Mouse (Mus musculus) cerebellum, adult 11-12 months (tissue): ENCODE measurements around the gene Lrig2.

Experiments used
- DNase-seq: peaks from one replicate; pipeline ENCODE4 v3.0.0; 2022

The Lrig2 gene

GRCm38 (mm10) chr3:104511538-104512423 is at the start of gene Lrig2:
TSS of gene Lrig2 (minus strand) at chr3:104511918.
- DNase-seq, result peak; percentile 99

- DNase-seq, result no peak
These were observed 44.9 kb upstream of the Lrig2 start for GRCm38 (mm10) chr3:104556624-104557023.

- no peak for DNase-seq
These were observed 38.9 kb upstream of the Lrig2 start for GRCm38 (mm10) chr3:104550594-104550993.

GRCm38 (mm10) chr3:104548367-104549087 is 36.8 kb upstream of the Lrig2 start:
- DNase-seq, result no peak

- DNase-seq, result no peak
These were observed 32.1 kb upstream of the Lrig2 start for GRCm38 (mm10) chr3:104543825-104544224.

GRCm38 (mm10) chr3:104542065-104542429 is 30.3 kb upstream of the Lrig2 start:
- DNase-seq, result no peak

GRCm38 (mm10) chr3:104541139-104542064 is 29.7 kb upstream of the Lrig2 start:
- DNase-seq, result peak; percentile 78

- DNase-seq, result no peak
These were observed 28.9 kb upstream of the Lrig2 start for GRCm38 (mm10) chr3:104540480-104541138.

- DNase-seq, result no peak
These were observed 21.5 kb upstream of the Lrig2 start for GRCm38 (mm10) chr3:104533223-104533622.

GRCm38 (mm10) chr3:104526115-104526882 is 14.6 kb upstream of the Lrig2 start:
- DNase-seq, result no peak

- no peak for DNase-seq
These were observed 13.8 kb upstream of the Lrig2 start for GRCm38 (mm10) chr3:104525516-104525915.

- DNase-seq, result no peak
These were observed 13.3 kb upstream of the Lrig2 start for GRCm38 (mm10) chr3:104525029-104525428.

GRCm38 (mm10) chr3:104523333-104523871 is 11.7 kb upstream of the Lrig2 start:
- DNase-seq, result no peak

GRCm38 (mm10) chr3:104521341-104521924 is 9.7 kb upstream of the Lrig2 start:
- no peak for DNase-seq

- no peak for DNase-seq
These were observed 8.8 kb upstream of the Lrig2 start for GRCm38 (mm10) chr3:104520471-104520870.

GRCm38 (mm10) chr3:104518931-104519330 is 7.2 kb upstream of the Lrig2 start:
- no peak for DNase-seq

- no peak for DNase-seq
These were observed 6.7 kb upstream of the Lrig2 start for GRCm38 (mm10) chr3:104518411-104518810.

- no peak for DNase-seq
These were observed 5.4 kb upstream of the Lrig2 start for GRCm38 (mm10) chr3:104517161-104517560.

- no peak for DNase-seq
These were observed 2.8 kb upstream of the Lrig2 start for GRCm38 (mm10) chr3:104514510-104514909.

- DNase-seq, result no peak
These were observed 668 bp upstream of the Lrig2 start for GRCm38 (mm10) chr3:104512424-104512748.
